Mouse (Mus musculus) heart, postnatal 4 days (tissue): ENCODE results near the gene Tbx10. TPM values are rescaled to one million over a fixed set of nuclear protein-coding genes. Genes with fewer than 3 reads are reported as not detected.

Experiments used
- DNase-seq: peaks from one replicate; pipeline ENCODE4 v3.0.0; 2021
- total RNA-seq, 2 experiments: library from RNA; stranded (reverse); gene quantifications; 2 replicates each; pipeline ENCODE4 v1.2.3; 2021

Gene Tbx10
- total RNA-seq, 2 experiments from 2014 or later = not detected

- peak; percentile 88 for DNase-seq
Measured at GRCm38 (mm10) chr19:3980309-3980708, 12.2 kb upstream of the Tbx10 start.

GRCm38 (mm10) chr19:3980917-3981316, 11.6 kb upstream of the Tbx10 start:
- DNase-seq = no peak

GRCm38 (mm10) chr19:3983527-3984200, 8.9 kb upstream of the Tbx10 start:
- DNase-seq = no peak

GRCm38 (mm10) chr19:3985261-3985681, 7.3 kb upstream of the Tbx10 start:
- peak; percentile 53 for DNase-seq

- peak; percentile 92 for DNase-seq
Measured at GRCm38 (mm10) chr19:3986334-3986733, 6.2 kb upstream of the Tbx10 start, which contains the start of gene Acy3. TSS of gene Acy3 (plus strand) at chr19:3986570.

GRCm38 (mm10) chr19:3988066-3988465, 4.5 kb upstream of the Tbx10 start:
- DNase-seq = no peak

- DNase-seq = no peak
Measured at GRCm38 (mm10) chr19:3988750-3989149, 3.8 kb upstream of the Tbx10 start.

GRCm38 (mm10) chr19:3990804-3991203, 1.7 kb upstream of the Tbx10 start:
- DNase-seq = no peak

GRCm38 (mm10) chr19:3991562-3991961, 990 bp upstream of the Tbx10 start:
- DNase-seq = no peak

- no peak for DNase-seq
Measured at GRCm38 (mm10) chr19:3991966-3992365, 586 bp upstream of the Tbx10 start.

GRCm38 (mm10) chr19:3994932-3995331, 2.4 kb downstream of the Tbx10 start:
- DNase-seq = no peak

GRCm38 (mm10) chr19:3995505-3995904, 3.0 kb downstream of the Tbx10 start:
- DNase-seq = no peak

GRCm38 (mm10) chr19:3996106-3996505, 3.6 kb downstream of the Tbx10 start:
- no peak for DNase-seq

GRCm38 (mm10) chr19:3996747-3997146, 4.2 kb downstream of the Tbx10 start:
- no peak for DNase-seq

GRCm38 (mm10) chr19:3997231-3997630, 4.7 kb downstream of the Tbx10 start:
- no peak for DNase-seq

GRCm38 (mm10) chr19:3998335-3998734, 5.8 kb downstream of the Tbx10 start:
- no peak for DNase-seq

GRCm38 (mm10) chr19:3999121-3999730, 6.7 kb downstream of the Tbx10 start:
- no peak for DNase-seq

- DNase-seq = peak; percentile 96
Measured at GRCm38 (mm10) chr19:4000119-4000900, 7.8 kb downstream of the Tbx10 start, which contains the start of the genes Nudt8 and Gm49405. TSS of gene Nudt8 (plus strand) at chr19:4000580. TSS of gene Gm49405 (plus strand) at chr19:4000626.

- no peak for DNase-seq
Measured at GRCm38 (mm10) chr19:4000949-4001525, 8.5 kb downstream of the Tbx10 start.

GRCm38 (mm10) chr19:4001752-4002151, 9.2 kb downstream of the Tbx10 start:
- no peak for DNase-seq

GRCm38 (mm10) chr19:4003112-4003511, 10.6 kb downstream of the Tbx10 start, which contains the start of gene Doc2g:
TSS of gene Doc2g (plus strand) at chr19:4003313.
- peak; percentile 47 for DNase-seq

GRCm38 (mm10) chr19:4003641-4004040, 11.1 kb downstream of the Tbx10 start:
- no peak for DNase-seq

- no peak for DNase-seq
Measured at GRCm38 (mm10) chr19:4004331-4004730, 11.8 kb downstream of the Tbx10 start.
